Mouse (Mus musculus) CD4-positive, CD25-positive, alpha-beta regulatory T cell (primary cell): ENCODE measurements around the gene Olfr1289. TPM values are rescaled to one million over a fixed set of nuclear protein-coding genes. Genes with fewer than 3 reads are reported as not detected.

Source experiments
- polyA plus RNA-seq: library from polyadenylated mRNA; unstranded; fragments of 100-300 nt; shearing (Covaris generic); gene quantifications from one replicate; pipeline ENCODE4 v1.2.1, GENCODE M21; 2017

The Olfr1289 gene
- polyA plus RNA-seq, result not detected

DNA sequence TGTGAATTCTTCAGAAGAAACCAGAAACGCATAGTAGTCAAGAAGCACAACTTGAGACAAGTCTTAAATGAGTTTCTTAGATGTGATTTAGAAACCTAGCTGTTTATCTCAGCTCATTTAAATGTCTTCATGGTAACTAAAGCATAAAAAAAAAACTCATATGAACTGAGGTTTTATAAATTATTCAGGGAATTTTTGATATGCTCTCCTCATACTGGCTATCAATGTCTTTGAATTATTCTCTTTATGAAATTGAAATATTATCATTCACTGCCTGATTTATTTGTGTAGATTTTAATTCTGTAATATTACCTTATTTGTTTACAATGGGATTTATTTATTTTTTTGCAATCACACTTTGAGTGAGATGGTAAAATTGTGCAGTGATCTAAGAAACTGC is at the start of gene Olfr1289:
Gene Olfr1289 (plus strand): TSS at position 301 of the 400 bp plus-strand sequence.

GRCm38 (mm10) chr2:111448842-111449241 is 31.8 kb upstream of the Olfr1289 start, which contains the start of gene Olfr1287:
Gene Olfr1287 (plus strand): TSS chr2:111449142.

DNA sequence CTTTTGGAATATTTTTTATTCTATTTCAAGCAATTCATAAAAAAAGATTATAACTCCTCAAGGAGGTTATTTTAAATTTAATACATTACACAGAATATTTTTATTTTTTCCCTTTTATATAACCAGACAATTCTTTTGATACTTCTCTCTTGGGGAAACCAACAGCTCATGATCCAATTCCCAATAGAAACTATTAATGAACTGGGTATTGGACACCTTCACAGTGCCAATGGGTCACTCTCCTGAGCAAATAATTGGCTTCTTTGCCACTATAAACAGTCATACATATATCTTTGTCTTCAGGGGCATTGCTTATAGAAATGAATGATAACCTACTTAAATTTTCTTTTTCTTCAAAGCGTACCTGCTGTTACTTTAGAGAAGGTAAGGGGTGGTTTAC is 6.8 kb upstream of the Olfr1289 start, which contains the start of gene Olfr1288:
Gene Olfr1288 (plus strand): TSS at position 301 of the 400 bp plus-strand sequence.

GRCm38 (mm10) chr2:111493729-111494128 is 13.1 kb downstream of the Olfr1289 start, which contains the start of gene Olfr1290:
Gene Olfr1290 (minus strand): TSS chr2:111493829.

GRCm38 (mm10) chr2:111496880-111497279 is 16.3 kb downstream of the Olfr1289 start, which contains the start of gene Olfr1291-ps1:
Gene Olfr1291-ps1 (plus strand): TSS chr2:111497180.

DNA sequence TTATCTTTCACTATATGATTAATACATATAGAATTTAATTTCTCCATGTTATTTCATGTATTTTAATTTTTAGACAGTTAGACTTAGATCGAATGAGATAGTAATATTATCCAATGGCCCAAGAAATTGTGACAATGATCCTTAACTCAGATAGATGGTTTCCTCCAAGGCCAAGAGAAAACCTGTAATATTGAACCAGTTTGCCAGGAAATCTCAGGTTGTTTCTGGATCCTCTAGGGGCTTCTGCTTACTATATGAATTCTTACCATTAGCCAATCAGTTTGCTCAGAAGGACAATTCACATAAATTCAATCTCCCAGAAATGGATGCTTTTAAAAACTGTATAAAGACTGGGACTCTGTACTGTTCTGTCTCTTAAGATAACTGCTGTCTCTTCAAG is 44.3 kb downstream of the Olfr1289 start, which contains the start of gene Olfr1293-ps:
Gene Olfr1293-ps (plus strand): TSS at position 301 of the 400 bp plus-strand sequence.

Other genes starting within 250 kb of the Olfr1289 start
- not detected for gene Olfr1275, start 245.5 kb upstream of the Olfr1289 start, polyA plus RNA-seq
- gene Olfr1276, start 226.3 kb upstream of the Olfr1289 start, polyA plus RNA-seq, result not detected
- not detected for gene Olfr1277, start 206.7 kb upstream of the Olfr1289 start, polyA plus RNA-seq
- gene Olfr1278, start 190.7 kb upstream of the Olfr1289 start, polyA plus RNA-seq, result not detected
- gene Olfr1279, start 180.2 kb upstream of the Olfr1289 start, polyA plus RNA-seq, result not detected
- gene Olfr1280, start 166.8 kb upstream of the Olfr1289 start, polyA plus RNA-seq, result not detected
- not detected for gene Olfr1281, start 154.3 kb upstream of the Olfr1289 start, polyA plus RNA-seq
- gene Olfr1282, start 144.7 kb upstream of the Olfr1289 start, polyA plus RNA-seq, result not detected
- gene Olfr1283, start 114.0 kb upstream of the Olfr1289 start, polyA plus RNA-seq, result not detected
- gene Olfr1284, start 105.3 kb upstream of the Olfr1289 start, polyA plus RNA-seq, result not detected
- gene Olfr1286, start 57.7 kb upstream of the Olfr1289 start, polyA plus RNA-seq, result not detected
- not detected for gene Olfr1287, start 31.7 kb upstream of the Olfr1289 start, polyA plus RNA-seq
- gene Olfr1288, start 6.7 kb upstream of the Olfr1289 start, polyA plus RNA-seq, result not detected
- gene Olfr1290, start 13.0 kb downstream of the Olfr1289 start, polyA plus RNA-seq, result not detected
- 0.11 TPM for gene Olfr1291-ps1, start 16.4 kb downstream of the Olfr1289 start, polyA plus RNA-seq
- gene Olfr1293-ps, start 44.4 kb downstream of the Olfr1289 start, polyA plus RNA-seq, result 0.11 TPM
- gene Olfr1294, start 59.5 kb downstream of the Olfr1289 start, polyA plus RNA-seq, result not detected
- not detected for gene Olfr1295, start 88.9 kb downstream of the Olfr1289 start, polyA plus RNA-seq
- gene Olfr1297, start 145.7 kb downstream of the Olfr1289 start, polyA plus RNA-seq, result not detected
- gene Olfr1298, start 168.4 kb downstream of the Olfr1289 start, polyA plus RNA-seq, result not detected
- gene Olfr1299, start 180.6 kb downstream of the Olfr1289 start, polyA plus RNA-seq, result not detected